Mouse (Mus musculus) heart, postnatal 10 days (tissue): ENCODE data around the gene Cops6. TPM values are rescaled to one million over a fixed set of nuclear protein-coding genes. Genes with fewer than 3 reads are reported as not detected.

Experiments
- DNase-seq, 2 experiments: peaks; one replicate each; pipeline ENCODE4 v3.0.0; 2021
- intact Hi-C: fragments of 180-260 bp; cut with DNase I; formaldehyde crosslinking; loops from one replicate; pipeline ENCODE4 v1.15.1; 2025
- total RNA-seq, 2 experiments: library from RNA; stranded (reverse); gene quantifications; 2 replicates each; pipeline ENCODE4 v1.2.3; 2021

The Cops6 gene
- total RNA-seq = 100 to 1,000 TPM; 136 to 145 TPM

- intact Hi-C loops = loop anchor here (10.0 kb wide), 1 partner anchor 376 kb away; the partner anchor contains the start of genes Mepce and Zcwpw1
- DNase-seq = peak; percentile 95 to 97
These were observed at the start of gene Cops6 for GRCm38 (mm10) chr5:138160842-138161665. Gene Cops6 (plus strand): TSS chr5:138161071.

- peak; percentile 93 to 95 for DNase-seq
- intact Hi-C loops = loop anchor here (1.0 to 2.0 kb wide), 2 partner anchors 32 to 39 kb away; partner anchors contain the start of genes Zfp113 and Zkscan1
These were observed 44.3 kb upstream of the Cops6 start, which contains the start of gene Zscan21 for GRCm38 (mm10) chr5:138116255-138117198. Gene Zscan21 (plus strand): TSS chr5:138116903.

GRCm38 (mm10) chr5:138117199-138118015 lies 43.5 kb upstream of the Cops6 start:
- peak; percentile 6 to 26 for DNase-seq
- intact Hi-C loops = loop anchor here (1.0 to 2.0 kb wide), 2 partner anchors 33 to 38 kb away; partner anchors contain the start of genes Zfp113 and Zkscan1

GRCm38 (mm10) chr5:138118041-138118440 lies 42.8 kb upstream of the Cops6 start:
- DNase-seq = no peak
- intact Hi-C loops = no loop called here

GRCm38 (mm10) chr5:138132425-138133064 lies 28.3 kb upstream of the Cops6 start:
- intact Hi-C loops = no loop called here
- no peak for DNase-seq

GRCm38 (mm10) chr5:138137257-138137656 lies 23.6 kb upstream of the Cops6 start:
- intact Hi-C loops = loop anchor here (5.0 kb wide), 1 partner anchor 250 kb away; no protein-coding TSS in a partner anchor
- DNase-seq = no peak

GRCm38 (mm10) chr5:138137935-138138549 lies 22.8 kb upstream of the Cops6 start:
- peak; percentile 47 to 66 for DNase-seq
- intact Hi-C loops = loop anchor here (5.0 kb wide), 1 partner anchor 251 kb away; no protein-coding TSS in a partner anchor

- intact Hi-C loops = loop anchor here (5.0 kb wide), 1 partner anchor 251 kb away; no protein-coding TSS in a partner anchor
- no peak for DNase-seq
These were observed 22.3 kb upstream of the Cops6 start for GRCm38 (mm10) chr5:138138585-138138984.

- no peak for DNase-seq
- intact Hi-C loops = loop anchor here (5.0 kb wide), 1 partner anchor 67 kb away; the partner anchor contains the start of gene Zkscan1
These were observed 6.5 kb upstream of the Cops6 start for GRCm38 (mm10) chr5:138154390-138154789.

- intact Hi-C loops = loop anchor here (1.0 to 5.0 kb wide), 2 partner anchors 38 to 268 kb away; no protein-coding TSS in a partner anchor
These were observed 5.4 kb upstream of the Cops6 start, which contains the start of gene Zfp113 for GRCm38 (mm10) chr5:138155443-138155976. Gene Zfp113 (minus strand): TSS chr5:138155744.

GRCm38 (mm10) chr5:138160224-138160762 lies 578 bp upstream of the Cops6 start:
- no peak for DNase-seq
- intact Hi-C loops = loop anchor here (10.0 kb wide), 1 partner anchor 375 kb away; the partner anchor contains the start of genes Mepce and Zcwpw1

More at GRCm38 (mm10) chr5:138155443-138155976, 5.4 kb upstream of the Cops6 start, which contains the start of gene Zfp113:
- peak; percentile 93 to 95 for DNase-seq

- intact Hi-C loops = loop anchor here (10.0 kb wide), 1 partner anchor 378 kb away; the partner anchor contains the start of genes Mepce and Zcwpw1
- no peak for DNase-seq
These were observed 2.2 kb downstream of the Cops6 start for GRCm38 (mm10) chr5:138163046-138163445.

GRCm38 (mm10) chr5:138163610-138164009 lies 2.7 kb downstream of the Cops6 start:
- intact Hi-C loops = loop anchor here (10.0 kb wide), 1 partner anchor 379 kb away; the partner anchor contains the start of genes Mepce and Zcwpw1
- DNase-seq = no peak

GRCm38 (mm10) chr5:138165594-138165993 lies 4.7 kb downstream of the Cops6 start:
- DNase-seq = no peak
- intact Hi-C loops = loop anchor here (10.0 kb wide), 1 partner anchor 381 kb away; the partner anchor contains the start of genes Mepce and Zcwpw1

GRCm38 (mm10) chr5:138170936-138171561 lies 10.2 kb downstream of the Cops6 start:
- DNase-seq = peak; percentile 98 to 99
- intact Hi-C loops = no loop called here

- intact Hi-C loops = no loop called here
- DNase-seq = peak; percentile 99
These were observed 11.0 kb downstream of the Cops6 start, which contains the start of the genes Ap4m1 and Mcm7 for GRCm38 (mm10) chr5:138171695-138172491. Gene Ap4m1 (plus strand): TSS chr5:138172002. Gene Mcm7 (minus strand): TSS chr5:138172422.
